Mouse (Mus musculus): ENCODE data around the gene Slc3a1. TPM values are rescaled to one million over a fixed set of nuclear protein-coding genes. Genes with fewer than 3 reads are reported as not detected.

Gene Slc3a1
- polyA plus RNA-seq, 1 experiment from 2014 or later, result 0.13 TPM

- DNase-seq (ENCODE audit: low spot score), result no peak
These were observed 5.9 kb downstream of the Slc3a1 start for GRCm38 (mm10) chr17:85034068-85034467.

GRCm38 (mm10) chr17:85037855-85038254 is 9.7 kb downstream of the Slc3a1 start:
- DNase-seq (ENCODE audit: low spot score), result no peak

DNA sequence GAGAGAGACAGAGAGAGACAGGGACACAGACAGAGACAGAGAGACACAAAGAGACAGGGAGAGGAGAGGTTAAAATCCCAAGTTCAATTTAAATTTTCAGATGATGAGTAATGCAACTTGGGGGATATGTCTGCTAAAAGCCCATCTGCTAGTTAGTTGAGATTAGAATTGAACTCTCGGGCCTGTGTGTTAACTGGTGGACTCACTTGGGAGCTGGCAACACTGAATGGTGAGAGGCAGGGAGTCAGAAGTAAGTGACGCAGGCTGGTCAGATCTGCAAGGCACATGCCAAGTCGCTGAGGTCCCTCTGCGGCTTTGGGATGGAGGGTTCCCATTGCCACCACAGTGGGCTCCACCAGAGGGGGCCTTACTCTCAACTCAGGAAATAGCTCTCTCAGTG is 10.1 kb downstream of the Slc3a1 start:
- DNase-seq (ENCODE audit: low spot score), result no peak

- DNase-seq (ENCODE audit: low spot score), result no peak
These were observed 10.6 kb downstream of the Slc3a1 start for GRCm38 (mm10) chr17:85038761-85039160.

- no peak for DNase-seq (ENCODE audit: low spot score)
These were observed 12.7 kb downstream of the Slc3a1 start for GRCm38 (mm10) chr17:85040913-85041312.

GRCm38 (mm10) chr17:85042419-85042818 is 14.2 kb downstream of the Slc3a1 start:
- no peak for DNase-seq (ENCODE audit: low spot score)

DNA sequence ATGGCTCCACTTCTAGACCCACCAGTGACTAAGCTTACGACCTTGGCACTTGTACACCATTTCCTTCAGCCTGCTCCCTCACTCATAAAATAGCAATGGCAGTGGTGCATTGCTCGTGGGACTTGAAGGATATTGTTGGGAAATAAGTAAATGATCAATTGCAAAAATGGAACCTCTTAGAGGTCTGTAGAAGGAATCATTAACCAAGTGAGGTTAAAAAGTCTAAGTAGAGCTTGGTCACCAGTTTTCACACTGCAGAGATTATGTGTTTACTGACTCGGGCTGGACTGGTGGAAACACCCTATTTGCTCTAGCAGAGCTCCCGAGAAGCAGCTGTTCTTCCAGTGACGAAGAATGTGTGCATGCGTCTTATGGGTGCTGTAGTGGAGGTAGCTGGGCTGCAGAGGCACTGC is 15.2 kb downstream of the Slc3a1 start:
- no peak for DNase-seq (ENCODE audit: low spot score)

GRCm38 (mm10) chr17:85044466-85044865 is 16.3 kb downstream of the Slc3a1 start:
- no peak for DNase-seq (ENCODE audit: low spot score)

DNA sequence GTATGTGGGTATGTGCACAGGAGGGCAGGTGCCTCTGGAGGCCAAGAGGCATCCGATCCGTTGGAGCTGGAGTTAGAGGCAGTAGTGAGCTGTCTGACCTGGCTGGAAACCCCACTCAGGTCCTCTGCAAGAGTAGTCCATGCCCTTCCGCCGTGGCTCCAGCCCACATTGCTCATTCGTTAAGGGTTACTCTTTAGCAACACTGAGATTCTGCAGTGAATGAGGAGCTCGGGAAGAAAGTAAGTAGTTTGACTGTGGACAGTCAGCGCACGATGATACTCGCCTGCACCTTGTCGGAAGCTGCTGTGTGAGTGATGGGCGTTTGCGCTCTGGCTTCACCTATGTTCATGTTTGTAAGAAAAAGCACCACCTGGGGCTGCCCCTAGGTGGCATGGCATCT is 17.0 kb downstream of the Slc3a1 start:
- no peak for DNase-seq (ENCODE audit: low spot score)

DNA sequence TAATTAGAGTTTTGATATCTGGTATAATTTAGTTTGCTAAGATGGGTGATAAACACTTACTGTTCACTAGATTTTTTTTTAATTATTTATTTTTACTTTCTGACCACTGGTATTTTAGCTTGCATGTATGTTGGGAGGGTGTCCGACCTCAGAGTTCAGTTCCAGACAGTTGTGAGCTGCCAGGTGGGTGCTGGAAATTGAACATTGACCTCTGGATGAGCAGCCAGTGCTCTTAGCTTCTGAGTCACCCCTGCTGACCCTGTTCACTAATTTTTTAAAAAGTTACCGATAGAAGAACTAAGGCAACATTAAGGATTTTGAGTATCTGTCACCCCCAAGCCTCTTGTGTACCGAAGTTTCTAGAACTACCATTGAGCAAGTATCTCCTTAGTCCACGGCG is 20.2 kb downstream of the Slc3a1 start:
- no peak for DNase-seq (ENCODE audit: low spot score)

GRCm38 (mm10) chr17:85058276-85058675 is 30.1 kb downstream of the Slc3a1 start:
- no peak for DNase-seq (ENCODE audit: low spot score)

GRCm38 (mm10) chr17:85059136-85059535 is 31.0 kb downstream of the Slc3a1 start:
- no peak for DNase-seq (ENCODE audit: low spot score)

DNA sequence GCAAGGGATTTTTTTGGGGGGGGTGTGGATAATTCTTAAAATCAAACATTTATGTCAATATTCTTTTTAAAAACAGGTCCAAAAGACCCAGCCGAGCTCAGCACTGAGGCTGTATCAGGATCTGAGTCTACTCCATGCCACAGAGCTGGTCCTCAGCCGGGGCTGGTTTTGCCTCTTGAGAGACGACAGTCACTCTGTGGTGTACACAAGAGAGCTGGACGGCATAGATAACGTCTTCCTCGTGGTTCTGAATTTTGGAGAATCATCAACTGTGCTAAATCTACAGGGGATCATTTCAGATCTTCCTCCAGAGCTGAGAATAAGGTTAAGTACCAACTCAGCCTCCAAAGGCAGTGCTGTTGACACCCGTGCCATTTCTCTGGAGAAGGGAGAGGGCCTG is 35.4 kb downstream of the Slc3a1 start:
- DNase-seq (ENCODE audit: low spot score), result no peak

DNA sequence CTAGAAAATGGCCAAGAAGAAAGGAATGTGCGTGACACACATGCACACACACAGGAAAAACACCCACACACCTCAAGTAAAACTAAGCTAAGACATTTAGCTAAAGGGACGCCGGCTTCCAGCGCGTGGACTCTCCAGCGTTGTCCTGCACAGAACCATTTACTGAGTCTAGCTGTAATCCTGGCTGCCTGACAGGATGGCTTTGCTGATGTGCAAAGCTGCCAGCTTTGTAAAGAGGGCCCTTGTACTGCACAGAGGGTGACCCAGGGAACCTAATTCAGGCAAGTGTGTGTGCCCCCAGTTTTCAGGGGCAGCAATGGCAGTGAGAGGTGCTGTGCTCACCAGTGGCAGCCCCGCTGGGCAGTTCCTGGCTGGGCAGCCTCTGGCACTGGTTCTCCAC is 39.2 kb downstream of the Slc3a1 start:
- DNase-seq (ENCODE audit: low spot score), result no peak

DNA sequence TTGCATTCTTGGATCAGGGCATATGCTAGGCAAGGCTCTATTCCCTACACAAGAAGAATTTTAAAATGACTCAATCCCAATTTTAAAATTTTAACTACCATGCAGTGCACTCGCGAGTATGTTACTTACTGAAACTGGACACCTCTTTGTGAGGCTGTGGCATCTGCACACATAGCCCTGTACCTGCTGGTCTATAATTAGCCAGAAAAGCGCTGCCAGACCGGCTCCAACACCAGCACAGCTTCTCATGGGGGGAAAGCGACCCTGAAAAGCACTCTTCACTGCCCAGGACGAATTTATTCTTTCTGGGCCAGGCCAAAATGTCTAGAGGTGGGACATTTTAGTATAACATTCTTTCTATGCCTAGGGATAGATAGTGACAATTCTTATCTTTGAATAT is 42.5 kb downstream of the Slc3a1 start:
- DNase-seq (ENCODE audit: low spot score), result no peak

DNA sequence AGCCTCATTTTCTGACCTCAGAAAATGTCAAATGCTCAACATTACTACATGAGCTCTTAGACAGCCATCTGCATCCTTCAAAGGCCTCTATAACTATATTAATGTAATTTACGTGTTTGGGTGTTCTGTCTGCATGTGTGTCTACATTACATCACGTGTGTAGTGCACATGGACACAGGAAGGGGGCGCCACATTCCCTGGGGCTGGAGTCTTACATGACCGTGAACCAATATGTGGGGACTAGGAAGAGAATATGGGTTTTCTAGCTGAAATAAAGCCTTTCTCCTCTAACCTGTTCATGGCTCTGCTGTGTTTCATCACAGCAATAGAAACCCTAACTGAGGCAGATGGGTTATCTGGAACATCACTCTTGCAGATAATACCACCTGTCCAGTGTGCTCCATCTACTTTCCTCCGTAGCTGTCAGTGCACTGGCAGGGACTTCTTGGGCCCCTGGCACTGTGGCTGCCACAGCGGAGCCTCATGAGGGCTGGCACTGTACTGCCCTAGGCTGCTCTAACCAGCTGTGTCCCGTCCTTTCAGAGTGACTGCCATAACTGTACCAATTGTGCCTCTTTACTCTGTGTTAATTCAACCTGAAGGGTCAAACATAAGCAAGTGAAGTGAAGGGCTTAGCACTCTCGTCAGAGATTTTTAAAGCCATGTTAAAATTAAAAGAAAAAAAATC is 43.1 kb downstream of the Slc3a1 start:
- no peak for DNase-seq (ENCODE audit: low spot score)

DNA sequence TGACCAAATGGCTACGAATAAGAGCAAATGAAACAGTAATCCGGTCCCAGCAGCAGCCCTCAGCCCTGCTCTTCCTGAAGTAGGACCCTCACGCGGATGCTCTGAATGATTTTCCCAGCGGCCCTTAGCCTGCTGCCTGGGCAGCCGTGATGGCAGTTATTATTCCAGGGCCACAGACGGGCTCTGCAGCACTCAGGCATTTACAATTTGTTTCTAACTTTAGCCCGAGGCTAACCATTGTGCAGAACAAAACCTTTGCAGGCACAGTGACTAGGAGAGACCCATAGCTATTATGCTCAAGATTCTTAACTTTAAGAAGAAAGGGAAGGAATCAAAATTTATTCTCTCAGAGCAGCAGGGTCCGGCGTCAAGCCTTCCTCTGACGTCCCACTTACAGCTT is 44.2 kb downstream of the Slc3a1 start:
- no peak for DNase-seq (ENCODE audit: low spot score)

DNA sequence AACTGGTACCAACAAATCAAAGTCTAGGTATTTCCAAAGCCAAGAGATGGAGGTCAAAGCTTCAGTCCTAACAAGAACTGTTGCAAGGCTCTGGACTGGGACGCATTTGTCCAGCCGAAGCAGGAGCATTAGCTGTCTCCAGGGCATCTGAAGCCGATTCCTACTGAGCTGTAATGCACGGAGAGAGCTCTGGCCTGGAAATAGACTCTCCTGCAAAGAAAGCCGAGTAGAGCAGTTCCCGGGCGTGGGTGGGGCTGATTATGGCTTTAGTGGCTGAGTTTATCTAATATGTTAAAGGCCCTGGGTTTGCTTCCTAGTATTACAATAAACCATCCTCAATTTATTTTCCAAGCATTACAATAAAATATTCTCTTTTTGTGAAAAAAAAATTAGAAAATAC is 45.0 kb downstream of the Slc3a1 start:
- no peak for DNase-seq (ENCODE audit: low spot score)

- no peak for DNase-seq (ENCODE audit: low spot score)
These were observed 45.9 kb downstream of the Slc3a1 start for GRCm38 (mm10) chr17:85074083-85074482.

DNA sequence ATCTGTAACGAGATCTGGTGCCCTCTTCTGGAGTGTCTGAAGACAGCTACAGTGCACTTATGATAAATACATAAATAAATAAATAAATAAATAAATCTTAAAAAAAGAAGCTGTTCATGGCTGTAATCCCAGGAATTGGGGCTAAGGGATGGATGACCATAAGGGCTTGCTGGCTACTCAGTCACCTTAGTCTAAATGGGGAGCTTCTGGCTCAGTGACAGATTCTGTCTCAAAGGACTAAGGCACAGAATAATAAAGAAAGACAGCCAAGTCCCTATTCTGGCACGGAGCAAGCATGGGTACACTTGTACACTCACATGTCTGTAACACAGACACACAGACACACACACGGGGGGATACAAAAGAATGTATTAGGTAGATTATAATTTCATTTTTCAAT is 51.1 kb downstream of the Slc3a1 start:
- no peak for DNase-seq (ENCODE audit: low spot score)

DNA sequence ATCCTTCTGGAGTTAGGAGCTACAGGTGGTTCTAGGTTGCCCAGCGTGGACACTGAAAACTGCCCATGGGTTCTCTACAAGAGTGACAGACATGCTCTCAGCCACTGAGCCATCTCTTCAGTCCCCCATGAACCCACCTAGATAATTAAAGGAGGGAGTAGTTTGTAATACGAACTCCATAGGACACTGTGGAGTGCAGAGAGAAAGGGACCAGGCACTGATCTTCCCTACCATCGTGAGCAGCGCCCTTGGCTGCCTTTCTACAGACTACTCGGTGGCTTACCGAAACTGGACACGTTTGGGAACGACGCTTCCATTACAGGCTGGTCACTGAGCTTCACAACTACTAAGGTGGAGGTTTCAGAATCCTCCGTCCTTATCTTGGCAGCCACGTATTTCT is 52.6 kb downstream of the Slc3a1 start:
- no peak for DNase-seq (ENCODE audit: low spot score)

- no peak for DNase-seq (ENCODE audit: low spot score)
These were observed 57.2 kb downstream of the Slc3a1 start for GRCm38 (mm10) chr17:85085335-85085734.

DNA sequence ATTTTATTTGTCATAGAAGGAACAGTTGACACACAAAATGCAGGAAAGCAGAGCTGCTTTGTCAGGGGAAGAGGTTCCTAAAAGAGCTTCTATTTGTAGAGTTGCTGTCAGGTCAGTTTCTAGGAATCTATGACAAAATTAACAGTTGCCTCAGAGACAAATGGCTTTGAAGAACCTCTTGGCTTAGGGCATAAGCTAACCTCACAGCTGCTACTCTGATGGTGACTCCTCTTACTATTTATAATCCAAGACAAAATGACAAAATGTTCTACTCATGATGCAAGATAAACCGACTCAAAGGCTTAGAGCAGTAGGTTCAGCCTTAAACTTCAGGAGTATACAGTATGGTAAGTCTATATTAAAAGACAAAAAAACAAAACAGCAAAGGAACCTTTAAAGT is 58.3 kb downstream of the Slc3a1 start:
- DNase-seq (ENCODE audit: low spot score), result no peak

DNA sequence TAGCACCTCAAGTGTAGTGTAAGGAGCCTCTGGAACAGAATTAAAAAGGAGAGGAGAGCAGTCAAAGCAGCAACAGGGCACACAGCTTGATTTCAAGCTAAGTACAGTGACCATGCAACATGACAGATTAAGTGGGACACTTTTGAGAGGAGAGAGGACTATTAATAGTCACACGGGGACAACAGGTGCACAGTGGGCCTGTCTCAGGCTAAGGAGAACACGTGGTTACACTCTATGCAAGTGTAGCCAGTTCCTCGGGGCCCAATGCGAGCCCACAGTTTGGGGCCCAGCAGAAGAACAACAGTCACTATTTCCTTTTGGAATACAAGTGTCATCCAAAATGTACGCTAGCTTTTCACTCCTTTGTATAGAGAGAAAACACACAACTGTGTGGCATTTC is 59.4 kb downstream of the Slc3a1 start:
- no peak for DNase-seq (ENCODE audit: low spot score)

Measured in thymus, postnatal 0 days (tissue).